Mouse (Mus musculus): Measurements from ENCODE around the gene Ufsp1. TPM values are rescaled to one million over a fixed set of nuclear protein-coding genes. Genes with fewer than 3 reads are reported as not detected.
"Not testable (repeated sequence)": the region's sequence is repeated elsewhere in the genome, so short reads cannot be mapped to it uniquely, and the experiment has no call there.

The Ufsp1 gene
- total RNA-seq (2021): 10 to 100 TPM; 12.4 to 13.8 TPM
- long read RNA-seq, experiment 1, transcript Ufsp1-201 (1 exons, 1,037 nt): major isoform, 5 of 5 reads
- long read RNA-seq, experiment 1, partial matches to known transcripts: 0 of 5 reads
- long read RNA-seq, experiment 1, other reads (novel, unspliced or antisense): 0 of 5 reads
- long read RNA-seq, experiment 2, transcript Ufsp1-201 (1 exons, 1,037 nt): major isoform, 9 of 9 reads
- long read RNA-seq, experiment 2, partial matches to known transcripts: 0 of 9 reads
- long read RNA-seq, experiment 2, other reads (novel, unspliced or antisense): 0 of 9 reads

- peak within 1 kb of the TSS; percentile 82 for H3K4me3 ChIP-seq
- peak; percentile 43; the same call in 1 of the 2 replicates for TF ChIP-seq CTCF (conservative IDR thresholded peaks at IDR 0.05)
- peak within 1 kb of the TSS; percentile 90 for H3K27ac ChIP-seq
- DNase-seq (ENCODE audit: low spot score in 2 of 2): peak; percentile 96 to 97
Measured at GRCm38 (mm10) chr5:137293839-137294743, at the start of gene Ufsp1. TSS of gene Ufsp1 (plus strand) at chr5:137294629.

- no peak for DNase-seq (ENCODE audit: low spot score in 2 of 2)
- H3K27ac ChIP-seq: no peak overlapping the region
- TF ChIP-seq CTCF (conservative IDR thresholded peaks at IDR 0.05): no peak
Measured at GRCm38 (mm10) chr5:137263897-137264720, 30.3 kb upstream of the Ufsp1 start.

GRCm38 (mm10) chr5:137264787-137265186 lies 29.6 kb upstream of the Ufsp1 start:
- no peak for TF ChIP-seq CTCF (conservative IDR thresholded peaks at IDR 0.05)
- Histone ChIP-seq H3K27ac (no peak overlapping the region), H3K4me3 (no peak overlapping the region)
- no peak for DNase-seq (ENCODE audit: low spot score in 2 of 2)

More at GRCm38 (mm10) chr5:137263897-137264720, 30.3 kb upstream of the Ufsp1 start:
- no peak overlapping the region for H3K4me3 ChIP-seq

GRCm38 (mm10) chr5:137268131-137268910 lies 26.1 kb upstream of the Ufsp1 start:
- H3K27ac ChIP-seq: no peak overlapping the region
- H3K4me3 ChIP-seq: no peak overlapping the region
- no peak for TF ChIP-seq CTCF (conservative IDR thresholded peaks at IDR 0.05)
- DNase-seq (ENCODE audit: low spot score in 2 of 2): no peak

GRCm38 (mm10) chr5:137277360-137278342 lies 16.8 kb upstream of the Ufsp1 start:
- peak; percentile 83 for TF ChIP-seq CTCF (conservative IDR thresholded peaks at IDR 0.05)
- Histone ChIP-seq H3K4me3 (peak overlapping the region; percentile 23; the same call in 1 of the 2 replicates), H3K27ac (0 out of 2 replicates have a peak overlapping the region, but pooled peaks have one; percentile 32)
- no peak for DNase-seq (ENCODE audit: low spot score in 2 of 2)

DNA sequence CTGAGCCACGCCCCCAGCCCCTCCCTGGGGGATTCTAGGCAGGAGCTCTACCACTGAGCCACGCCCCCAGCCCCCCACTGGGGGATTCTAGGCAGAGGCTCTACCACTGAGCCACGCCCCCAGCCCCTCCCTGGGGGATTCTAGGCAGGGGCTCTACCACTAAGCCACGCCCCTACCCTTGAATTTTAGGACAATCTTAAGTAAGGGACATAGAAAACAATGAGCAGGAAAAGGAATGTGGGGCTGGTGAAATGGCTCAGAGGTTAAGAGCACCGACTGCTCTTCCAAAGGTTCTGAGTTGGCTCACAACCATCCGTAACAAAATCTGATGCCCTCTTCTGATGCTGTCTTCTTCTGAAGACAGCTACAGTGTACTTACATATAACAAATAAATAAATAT lies 10.0 kb upstream of the Ufsp1 start:
- not testable (repeated sequence) for H3K4me3 ChIP-seq; H3K27ac ChIP-seq; DNase-seq (ENCODE audit: low spot score in 2 of 2)

GRCm38 (mm10) chr5:137285045-137285444 lies 9.4 kb upstream of the Ufsp1 start:
- peak in 1 of 2 experiments; percentile 61 for DNase-seq (ENCODE audit: low spot score in 2 of 2)
- Histone ChIP-seq H3K27ac (no peak overlapping the region), H3K4me3 (no peak overlapping the region)
- peak; percentile 84 for TF ChIP-seq CTCF (conservative IDR thresholded peaks at IDR 0.05)

- Histone ChIP-seq H3K4me3 (no peak overlapping the region), H3K27ac (peak overlapping the region; percentile 90; the same call in 1 of the 2 replicates)
- TF ChIP-seq CTCF (conservative IDR thresholded peaks at IDR 0.05): no peak
- no peak for DNase-seq (ENCODE audit: low spot score in 2 of 2)
Measured at GRCm38 (mm10) chr5:137285986-137286385, 8.4 kb upstream of the Ufsp1 start.

GRCm38 (mm10) chr5:137286655-137287031 lies 7.8 kb upstream of the Ufsp1 start:
- peak overlapping the region; percentile 69 for H3K4me3 ChIP-seq
- DNase-seq (ENCODE audit: low spot score in 2 of 2): peak; percentile 89 to 90
- TF ChIP-seq CTCF (conservative IDR thresholded peaks at IDR 0.05): peak; percentile 79
- H3K27ac ChIP-seq: peak overlapping the region; percentile 90

DNA sequence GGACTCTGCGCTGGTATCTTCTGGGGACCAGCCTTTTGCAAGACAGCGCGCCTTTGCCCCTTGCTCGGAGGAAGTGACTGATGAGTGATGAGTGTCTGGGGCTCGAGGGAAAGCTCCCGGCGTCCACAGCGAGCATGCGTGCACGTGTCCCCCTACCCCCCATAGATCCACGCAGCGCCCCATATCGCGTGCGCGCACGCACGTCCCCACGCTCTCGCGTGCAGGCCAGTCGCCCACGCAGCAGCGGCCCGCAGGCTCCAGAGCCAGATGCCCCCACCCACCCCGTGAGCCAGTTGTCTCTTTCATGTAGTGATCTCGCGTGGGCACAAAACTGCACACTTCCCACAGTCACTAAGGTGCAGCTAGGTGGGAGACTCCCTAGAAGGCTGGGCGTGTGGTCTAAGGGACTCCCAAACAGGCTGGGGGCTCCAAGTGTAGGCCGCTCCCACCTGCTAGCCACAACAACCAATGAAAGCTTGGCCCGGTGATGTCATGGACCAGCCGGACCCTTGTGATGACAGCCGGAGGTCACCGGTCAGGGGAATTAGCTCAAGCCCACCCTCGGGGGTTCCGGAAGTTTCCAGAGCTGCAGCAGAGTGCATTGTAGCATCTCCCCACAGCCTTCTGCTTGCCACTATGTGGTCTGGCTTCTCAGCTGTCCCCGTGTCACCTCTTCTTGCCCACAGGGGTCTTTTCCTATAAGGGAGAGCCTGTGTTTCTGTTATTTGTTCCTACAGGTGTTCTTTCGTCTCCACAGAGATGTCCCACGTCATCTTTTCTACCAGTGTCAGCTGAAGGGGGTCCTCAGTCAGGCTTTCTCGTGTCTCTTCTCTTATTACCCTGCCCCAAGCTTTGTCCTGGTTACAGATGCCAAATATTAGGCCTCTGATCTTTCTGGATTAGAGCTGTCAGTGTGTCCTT lies 7.1 kb upstream of the Ufsp1 start, which contains the start of gene Ache:
Ache (plus strand) TSS at position 488 of the 921 bp plus-strand sequence.
- peak within 1 kb of the TSS; percentile 69 for H3K4me3 ChIP-seq
- H3K27ac ChIP-seq: peak within 1 kb of the TSS; percentile 90
- DNase-seq (ENCODE audit: low spot score in 2 of 2): peak; percentile 66 to 70
- no peak for TF ChIP-seq CTCF (conservative IDR thresholded peaks at IDR 0.05)
